Mouse (Mus musculus) cerebellum, adult 8-10 months (tissue): ENCODE results near the gene Igfbpl1.

ENCODE experiments used
- DNase-seq: peaks from one replicate; pipeline ENCODE4 v3.0.0; 2022

Gene Igfbpl1

DNA sequence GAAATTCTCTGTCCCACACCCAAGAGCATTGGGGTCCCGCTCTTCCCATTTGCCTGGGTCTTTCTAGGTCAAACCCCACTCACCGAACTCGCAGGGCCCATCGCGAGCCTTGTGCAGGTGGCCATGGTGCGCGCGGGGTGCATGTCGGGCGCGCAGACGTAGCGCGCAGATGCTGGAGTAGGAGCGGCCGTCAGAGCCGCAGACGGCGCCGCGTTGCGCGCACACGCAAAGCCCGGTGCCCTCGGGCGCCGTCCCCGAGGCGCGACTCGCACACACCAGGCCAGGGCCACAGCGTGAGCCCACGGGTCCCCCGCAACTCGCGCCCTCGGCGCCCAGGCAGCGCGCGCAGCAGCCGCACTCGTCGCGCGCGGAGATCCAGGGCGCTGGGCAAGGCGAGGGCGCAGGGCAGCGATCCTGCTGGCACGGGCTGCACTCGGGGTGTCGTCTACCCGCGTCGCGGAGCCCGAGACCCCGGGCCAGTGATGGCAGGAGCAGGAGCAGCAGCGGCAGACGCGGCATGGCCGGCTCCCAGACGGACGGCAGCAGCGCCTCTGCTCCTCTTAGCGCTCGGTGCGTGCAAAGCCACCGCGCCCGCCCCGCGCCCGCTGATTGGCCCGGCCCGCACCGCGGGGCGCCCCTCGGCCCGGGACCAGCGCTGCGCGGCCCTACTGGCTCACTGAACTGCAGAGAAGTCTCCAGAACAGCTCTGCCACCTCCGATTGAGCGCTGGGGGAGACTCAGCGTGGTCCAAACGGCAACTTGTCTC is at the start of gene Igfbpl1:
Gene Igfbpl1 (minus strand): TSS at position 649 of the 766 bp plus-strand sequence.
- no peak for DNase-seq

DNA sequence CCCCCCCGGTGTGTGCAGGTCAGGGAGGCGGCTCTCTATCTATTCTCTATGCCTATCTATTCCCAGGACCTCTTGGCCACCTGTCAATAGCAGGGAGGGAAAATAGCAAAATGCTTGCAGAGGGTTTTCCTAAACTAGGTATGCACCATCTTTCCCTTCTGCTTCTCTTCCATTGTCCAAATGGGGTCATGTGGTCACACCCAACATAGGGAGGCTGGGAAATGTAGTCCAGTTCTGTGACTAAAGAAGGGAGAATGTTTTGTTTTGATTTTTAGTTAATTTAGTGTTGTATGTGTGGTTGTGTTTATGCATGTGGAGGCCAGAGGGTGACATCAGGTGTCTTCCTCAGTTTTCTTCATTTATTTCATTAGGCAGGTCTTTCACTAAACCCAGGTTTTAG is 45.4 kb upstream of the Igfbpl1 start:
- no peak for DNase-seq

DNA sequence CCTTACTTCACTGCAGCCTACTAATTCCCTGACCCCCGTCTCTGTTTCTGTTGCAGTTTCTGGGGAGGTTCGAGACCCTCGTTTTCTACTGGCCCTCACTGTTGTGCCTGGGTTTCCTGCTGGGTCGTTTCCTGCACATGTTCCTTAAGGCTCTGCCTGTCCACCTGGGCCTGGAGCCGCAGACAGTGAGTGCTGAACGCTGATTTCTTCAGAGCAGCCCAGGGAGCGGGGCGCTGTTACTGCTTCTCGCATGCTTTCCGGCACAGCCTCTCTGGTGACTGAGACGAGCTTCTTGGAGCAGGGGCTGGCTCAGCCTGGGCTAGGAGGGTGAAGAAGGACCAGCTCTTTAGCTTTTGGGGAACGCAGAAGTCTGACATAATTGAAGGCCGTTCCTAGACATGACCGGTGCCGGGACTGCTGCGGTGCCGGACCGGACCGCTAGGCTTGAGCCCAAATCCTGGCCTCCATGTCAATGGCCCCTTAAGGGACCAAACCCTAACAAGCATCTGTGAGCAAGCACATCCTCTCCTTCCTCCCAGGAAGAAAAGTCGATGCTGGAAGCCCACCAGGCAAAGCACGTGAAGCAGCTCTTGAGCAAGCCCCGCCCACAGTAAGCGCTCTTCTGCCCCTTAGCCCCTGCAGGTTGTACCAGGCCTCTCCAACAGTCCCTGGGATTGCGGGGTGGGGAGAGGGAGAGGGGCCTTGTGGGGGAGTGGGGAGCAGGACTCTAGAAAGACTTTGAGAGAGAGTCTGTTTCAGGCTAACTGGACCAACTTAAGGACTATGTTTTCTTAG is 42.5 kb upstream of the Igfbpl1 start:
- DNase-seq: no peak

DNA sequence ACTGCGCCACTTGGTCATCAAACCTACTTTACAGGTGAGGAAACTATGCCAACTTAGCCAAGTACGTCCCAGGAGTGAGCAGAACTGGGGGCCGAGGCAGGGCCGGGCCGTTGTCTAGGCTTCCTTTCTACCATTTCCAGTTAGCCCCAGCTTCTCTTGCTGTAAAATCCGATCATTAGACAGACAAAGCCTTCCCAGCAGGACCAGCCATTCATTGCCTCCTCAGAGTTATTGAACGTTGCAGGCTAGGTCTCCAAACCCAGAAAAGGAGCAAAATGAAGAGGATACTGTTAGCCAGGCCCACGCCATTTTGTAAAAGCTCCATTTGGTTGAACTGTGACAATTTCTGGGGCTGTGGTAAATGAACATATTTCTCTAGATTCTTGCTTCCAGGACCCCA is 40.7 kb upstream of the Igfbpl1 start:
- no peak for DNase-seq

DNA sequence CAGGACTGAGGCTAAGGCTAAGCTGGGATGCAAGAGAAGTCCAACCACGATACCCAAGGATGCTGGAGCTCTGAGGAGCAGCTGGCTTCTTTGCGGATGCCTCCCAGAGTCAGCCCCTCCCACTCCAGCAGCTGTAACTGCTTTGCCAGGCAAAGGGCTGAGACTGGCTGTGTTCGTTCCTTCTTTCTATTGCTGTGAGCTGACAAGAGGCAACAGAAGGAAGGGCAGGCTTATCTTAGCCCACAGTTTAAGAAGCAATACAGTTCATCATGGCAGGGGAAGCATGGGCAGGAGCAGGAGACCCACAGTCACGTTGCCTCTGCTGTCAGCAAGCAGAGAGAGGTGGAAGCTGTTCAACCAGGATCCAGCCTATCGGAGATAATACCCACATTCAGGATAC is 34.4 kb upstream of the Igfbpl1 start:
- no peak for DNase-seq

DNA sequence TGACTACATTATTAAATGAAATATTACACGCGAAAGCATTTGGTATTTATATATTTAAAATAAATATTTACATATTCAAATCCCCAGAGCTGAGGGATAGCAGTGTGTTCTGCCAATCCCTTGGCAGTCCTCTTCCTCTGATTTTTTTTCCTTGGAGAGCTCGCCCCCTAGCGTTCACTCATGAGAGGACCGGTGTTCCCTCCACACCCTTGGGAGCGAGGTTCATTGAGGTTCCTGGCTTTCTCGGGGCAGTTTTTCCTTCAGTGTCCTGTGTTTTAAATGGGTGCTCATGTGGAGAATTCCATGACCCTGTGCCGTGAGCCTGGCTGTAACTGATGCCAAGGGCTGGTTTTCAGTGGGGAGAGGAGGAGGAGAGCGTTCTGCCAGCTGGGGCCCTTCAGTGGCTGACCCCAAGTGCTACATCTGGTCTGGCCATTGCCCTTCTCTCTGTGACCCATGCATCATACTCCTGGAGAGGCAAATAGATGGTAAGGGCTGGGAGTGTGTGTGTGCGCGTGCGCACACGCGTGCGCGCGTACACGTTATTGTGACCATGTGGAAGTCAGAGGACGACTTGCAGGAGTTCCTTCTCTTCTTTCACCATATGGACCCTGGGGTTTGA is 29.2 kb upstream of the Igfbpl1 start:
- DNase-seq: peak; percentile 75

DNA sequence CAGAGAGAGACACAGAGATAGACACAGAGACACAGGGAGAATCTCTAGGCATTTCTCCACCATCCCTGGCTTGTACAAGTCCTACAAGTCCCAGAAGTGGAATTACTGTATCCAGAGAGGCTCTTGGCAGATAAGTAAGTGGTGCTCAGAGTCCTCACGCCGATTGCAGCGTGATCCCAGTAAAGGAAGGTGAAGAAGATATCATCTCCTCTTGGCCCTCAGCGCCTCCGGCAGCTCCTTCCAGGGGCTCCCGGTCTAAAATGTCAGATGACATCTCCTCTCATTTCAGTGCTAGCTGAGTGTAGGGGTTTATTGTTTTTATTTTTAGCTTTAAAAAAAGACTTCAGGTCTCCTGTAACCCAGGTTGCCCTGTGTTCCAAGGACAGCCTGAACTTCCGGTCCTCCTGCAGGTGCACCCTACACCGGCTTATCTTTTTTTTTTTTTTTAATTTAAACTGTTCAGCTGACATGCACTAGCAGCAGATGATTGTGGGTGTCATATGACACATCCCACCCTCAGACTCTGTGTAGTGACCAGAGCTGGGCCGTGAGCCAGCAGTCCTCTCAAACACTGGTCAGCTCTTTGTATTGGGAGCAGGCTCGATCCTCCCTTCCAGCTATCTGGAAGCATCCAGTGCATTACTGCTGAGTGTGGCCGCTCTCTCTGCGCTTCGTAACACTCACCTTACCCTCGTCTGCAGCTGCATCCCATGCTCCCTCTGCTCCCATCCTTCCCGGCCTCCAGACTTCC is 26.9 kb upstream of the Igfbpl1 start:
- DNase-seq: no peak

DNA sequence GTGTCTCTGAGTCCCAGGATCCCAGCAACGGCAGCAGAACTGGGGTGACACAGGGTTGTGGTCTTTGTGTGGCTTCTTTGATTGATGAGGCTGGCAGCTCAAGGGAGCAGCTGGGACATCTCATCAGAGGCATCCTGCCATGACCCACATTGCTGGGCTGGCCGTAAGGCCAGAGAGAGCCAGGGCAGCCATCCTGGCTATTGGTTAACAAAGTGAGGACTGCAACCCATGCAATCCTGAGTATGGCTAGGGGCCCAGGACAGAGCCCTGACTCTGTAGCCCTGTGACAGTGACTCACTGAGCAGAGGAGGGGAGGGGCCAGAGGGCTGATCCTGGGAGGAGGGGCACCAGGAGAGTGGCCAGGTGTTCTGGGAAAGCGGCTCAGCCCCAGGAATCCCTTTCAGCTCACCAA is 24.9 kb upstream of the Igfbpl1 start:
- no peak for DNase-seq

DNA sequence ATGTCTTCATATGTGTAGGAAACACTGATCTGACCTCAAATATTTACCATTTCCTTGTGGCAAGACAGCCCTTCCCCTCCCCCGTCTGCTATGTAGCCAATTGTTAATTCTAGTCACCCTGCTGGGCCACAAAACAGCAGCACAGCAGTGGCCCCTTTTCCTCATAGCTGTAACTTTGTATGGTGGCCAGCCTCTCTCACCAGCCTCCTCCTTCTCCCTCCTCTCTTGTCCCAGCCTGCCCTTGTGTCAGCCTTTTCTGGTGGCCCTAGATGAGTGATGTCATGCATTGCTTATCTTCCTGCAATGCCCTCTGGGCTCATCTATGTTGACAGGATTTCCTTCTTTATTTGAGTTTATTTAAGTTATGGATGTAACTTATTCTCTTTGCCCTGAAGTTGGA is 22.7 kb upstream of the Igfbpl1 start:
- no peak for DNase-seq

DNA sequence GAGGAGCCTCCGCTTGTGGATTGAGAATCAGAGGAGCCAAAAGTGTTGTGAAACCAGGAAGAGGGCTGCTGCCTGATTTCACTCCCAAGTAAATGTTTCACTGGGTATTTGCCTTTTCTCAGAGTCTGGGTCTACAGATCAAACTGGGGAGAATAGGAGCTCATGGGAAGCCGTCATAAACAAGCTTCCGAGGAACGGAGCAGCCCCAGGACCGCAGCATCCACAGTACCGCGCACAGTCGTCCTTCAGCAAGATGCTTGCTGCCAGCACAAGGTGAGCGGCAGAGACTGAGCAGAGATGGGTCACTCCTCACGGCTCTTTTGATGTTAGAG is 22.1 kb upstream of the Igfbpl1 start:
- no peak for DNase-seq

DNA sequence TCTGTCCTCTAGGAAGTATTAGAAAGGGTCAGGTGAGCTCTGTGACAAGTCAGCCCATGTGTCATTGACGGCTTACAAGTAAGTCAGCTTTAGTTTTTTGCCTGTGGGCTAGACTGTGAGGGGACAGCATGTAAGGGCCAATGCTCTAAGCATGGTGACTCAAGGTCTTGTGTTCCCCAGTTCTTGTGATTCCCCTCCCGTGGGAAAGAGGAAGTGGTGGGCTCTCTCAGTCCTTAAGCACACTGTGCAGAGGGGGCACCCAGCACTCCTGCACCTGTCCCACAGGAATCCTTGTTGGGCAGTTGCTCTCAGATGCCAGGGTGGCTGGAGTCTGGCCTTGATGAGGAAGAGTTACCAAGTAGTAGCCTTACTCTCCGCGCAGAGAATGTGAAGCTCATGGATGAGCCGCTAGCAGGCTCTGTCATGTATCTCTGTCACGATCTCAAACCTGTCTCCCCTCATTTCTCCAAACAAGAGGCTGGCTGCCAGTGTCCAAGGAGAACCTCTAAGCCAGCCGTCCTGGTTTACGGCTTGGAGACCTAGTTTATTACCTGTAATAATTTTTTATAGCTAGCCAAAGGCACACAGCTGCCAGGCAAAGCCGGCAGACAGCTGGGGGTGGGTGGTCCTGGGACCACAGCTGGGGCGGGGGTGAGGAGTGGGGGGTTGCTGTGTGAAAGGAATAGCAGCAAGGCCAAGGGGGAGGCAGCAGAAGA is 21.5 kb upstream of the Igfbpl1 start, which contains the start of gene Stra6l:
Gene Stra6l (plus strand): TSS at position 556 of the 716 bp plus-strand sequence.
- DNase-seq: no peak

DNA sequence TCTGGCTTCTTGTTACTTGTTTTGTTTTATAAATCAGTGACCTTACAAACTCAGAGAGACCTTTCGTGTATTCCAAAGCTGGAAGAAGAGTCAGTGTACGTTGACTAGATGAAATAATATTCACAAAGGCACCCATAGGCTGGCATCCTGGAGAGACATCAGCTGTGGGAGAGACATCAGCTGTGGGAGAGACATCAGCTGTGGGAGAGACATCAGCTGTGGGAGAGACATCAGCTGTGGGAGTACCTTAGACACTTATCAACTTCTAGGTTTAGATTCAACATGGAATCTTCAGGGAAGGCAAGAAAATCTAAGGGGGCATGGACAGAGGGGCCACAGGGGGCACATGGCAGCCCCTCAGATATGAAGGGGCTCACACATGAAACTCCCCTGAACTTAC is 19.5 kb upstream of the Igfbpl1 start:
- no peak for DNase-seq

DNA sequence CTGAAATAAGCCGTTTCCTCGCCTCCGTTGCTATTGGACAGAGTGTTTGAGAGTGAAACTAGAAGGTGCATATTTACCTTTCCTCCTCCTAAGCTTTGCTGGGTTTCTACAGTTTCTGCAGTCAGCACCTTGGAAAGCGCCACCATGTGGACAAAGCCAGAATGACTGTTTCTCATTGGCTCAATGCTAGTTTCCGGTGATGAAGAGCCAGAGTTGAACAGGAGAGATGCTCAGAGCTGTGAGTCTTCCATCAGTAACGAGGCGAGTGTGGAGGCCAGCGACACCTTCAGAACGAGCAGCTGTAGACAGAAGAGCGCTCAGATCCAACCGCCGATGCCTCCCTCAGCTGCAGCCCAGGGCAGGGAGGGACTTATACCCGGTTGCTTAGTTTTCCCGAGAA is 17.6 kb upstream of the Igfbpl1 start:
- DNase-seq: no peak

DNA sequence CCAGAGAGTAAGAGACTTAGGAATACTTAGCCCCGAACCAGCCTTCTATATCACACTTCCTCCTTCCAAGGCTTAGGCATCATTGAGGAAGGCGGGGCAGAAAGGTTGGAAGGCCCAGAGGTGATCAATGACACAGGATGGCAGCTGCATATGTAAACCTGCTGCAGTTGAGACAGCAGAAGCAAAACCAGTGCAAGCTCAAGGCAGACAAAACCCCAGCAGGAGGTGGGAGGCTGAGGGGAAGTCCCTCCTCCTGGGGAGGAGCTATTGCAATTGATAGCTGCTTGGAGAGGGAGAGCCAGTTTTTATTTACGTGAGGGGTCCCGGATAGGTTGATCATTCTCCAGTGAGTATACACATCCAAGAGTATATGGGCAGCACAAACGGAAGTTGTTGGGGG is 6.7 kb upstream of the Igfbpl1 start:
- no peak for DNase-seq

DNA sequence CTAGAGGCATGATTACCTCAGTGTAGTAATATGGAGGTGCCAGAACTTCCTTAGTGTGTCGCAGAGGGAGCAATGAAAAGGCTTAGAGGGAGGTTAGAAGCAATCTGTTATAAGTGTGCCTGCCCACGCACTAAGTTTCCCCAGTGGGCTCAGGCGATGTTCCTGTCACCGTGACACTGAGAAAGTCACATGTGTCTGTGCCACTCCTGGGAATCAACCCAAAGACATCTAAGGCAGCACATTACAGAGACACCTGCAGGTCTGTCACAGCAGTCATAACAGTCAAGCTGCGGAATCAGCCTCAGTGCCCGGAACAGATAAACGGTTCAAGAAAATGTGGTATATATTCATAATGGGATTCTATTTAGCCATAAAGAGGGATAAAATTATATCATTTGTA is 5.3 kb upstream of the Igfbpl1 start:
- DNase-seq: no peak

DNA sequence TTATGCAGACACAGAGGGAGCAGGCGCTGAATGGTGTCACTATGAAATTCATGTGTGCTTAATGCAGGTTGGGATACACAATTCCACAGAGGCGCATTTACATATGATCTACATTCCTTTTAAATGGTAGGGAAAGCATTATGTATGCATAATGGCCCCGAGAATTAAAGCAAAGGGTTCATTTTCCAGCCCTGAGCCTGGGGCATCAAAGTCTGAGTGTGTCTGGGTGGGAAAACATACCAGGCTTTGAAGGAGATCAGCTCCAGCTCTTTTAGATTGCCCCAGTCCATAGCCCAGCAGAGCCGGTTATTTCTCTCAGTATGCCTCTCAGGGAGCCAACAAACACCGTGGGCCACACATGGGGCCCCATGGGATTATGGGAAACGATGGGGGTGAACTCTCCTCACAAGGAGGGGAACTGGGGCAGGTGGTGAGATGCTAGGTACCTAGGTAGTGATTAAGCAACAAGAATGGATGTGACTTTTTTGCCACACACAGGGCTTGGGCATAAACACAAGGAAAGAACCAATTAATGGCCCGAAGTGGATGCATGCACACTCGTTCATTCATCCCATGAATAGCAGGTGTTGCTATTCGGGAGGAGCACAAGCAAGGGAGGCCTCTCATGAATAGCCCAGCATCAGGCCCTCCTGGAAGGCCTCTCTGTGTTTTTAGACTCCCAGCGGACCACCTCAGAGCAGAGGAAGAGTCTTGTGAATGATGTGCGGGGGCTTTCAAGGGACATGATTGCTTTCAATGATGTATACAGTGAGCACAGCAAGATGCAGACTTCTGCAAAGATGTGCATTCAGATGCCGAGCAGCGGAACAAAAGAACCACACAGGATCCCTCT is 3.4 kb upstream of the Igfbpl1 start:
- no peak for DNase-seq

DNA sequence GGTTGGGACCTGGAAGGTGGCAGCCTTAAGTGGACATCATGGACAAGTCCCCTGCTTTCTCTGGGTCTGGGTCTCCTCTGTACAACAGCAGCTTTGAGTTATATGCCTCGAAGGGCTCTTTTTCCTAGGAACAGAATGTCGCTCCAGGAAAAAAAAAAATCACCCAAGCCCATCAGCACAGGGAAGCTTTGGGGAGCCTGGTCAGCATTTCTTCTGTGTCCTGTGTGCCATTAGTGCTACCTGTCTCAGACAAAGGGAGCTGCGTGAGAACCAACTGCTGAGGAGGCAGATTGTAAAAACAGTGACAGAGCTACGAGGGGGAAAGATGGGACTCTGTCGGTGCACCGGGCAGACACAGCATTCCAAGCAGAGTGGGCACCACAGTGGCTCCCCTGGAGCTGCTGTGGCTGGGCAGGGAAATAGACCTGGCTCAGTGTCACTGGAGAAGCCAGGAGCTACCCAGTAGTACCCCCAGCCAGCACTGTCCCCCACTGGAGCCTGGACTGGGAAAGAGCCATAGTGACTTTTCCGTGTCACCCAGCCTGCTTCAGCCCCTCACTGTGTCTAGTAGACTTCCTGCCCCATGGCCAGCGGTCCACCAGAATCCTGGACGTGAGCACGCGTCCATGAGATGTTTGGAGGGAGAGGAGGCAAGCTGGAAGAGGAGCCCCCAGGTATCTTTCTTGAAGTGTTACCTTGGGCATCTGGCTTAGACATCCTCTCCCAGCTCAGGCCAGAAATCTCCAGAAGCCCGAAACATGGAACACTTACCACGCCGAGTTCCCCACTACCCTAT is 1.8 kb downstream of the Igfbpl1 start:
- DNase-seq: no peak

DNA sequence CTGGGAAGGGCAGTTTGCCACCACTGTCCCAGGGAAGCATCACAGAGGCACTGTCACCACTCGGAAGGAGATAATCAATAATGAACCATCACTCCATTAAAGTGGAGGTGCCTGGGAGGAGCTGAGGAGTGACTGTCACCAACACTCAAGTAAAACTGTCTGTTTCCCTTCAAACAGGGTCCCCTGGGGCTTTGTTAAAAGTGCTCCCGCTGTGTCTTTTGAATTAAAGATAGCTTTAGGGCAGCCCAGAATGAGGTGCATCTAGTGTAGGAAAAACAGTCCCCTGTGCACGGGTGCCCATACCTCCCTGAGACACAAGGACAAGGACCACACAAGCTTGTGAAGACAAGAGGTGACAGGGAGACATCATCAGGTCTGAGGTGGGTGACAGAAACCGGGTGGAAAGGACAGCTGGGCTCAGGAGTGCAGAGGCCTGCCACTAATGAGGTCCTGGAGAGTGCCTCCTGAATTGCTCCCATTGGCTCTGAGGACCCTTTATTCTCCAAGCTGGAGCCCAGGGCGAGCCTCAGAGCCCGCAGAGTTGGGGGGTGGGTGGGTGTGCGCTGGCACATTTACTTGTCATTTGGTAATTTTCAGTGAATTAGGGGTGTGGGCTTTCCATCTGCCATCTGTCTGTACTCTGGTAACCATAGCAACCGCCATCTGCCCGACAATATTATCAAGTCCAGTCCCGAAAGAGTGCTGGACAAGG is 2.5 kb downstream of the Igfbpl1 start:
- no peak for DNase-seq

DNA sequence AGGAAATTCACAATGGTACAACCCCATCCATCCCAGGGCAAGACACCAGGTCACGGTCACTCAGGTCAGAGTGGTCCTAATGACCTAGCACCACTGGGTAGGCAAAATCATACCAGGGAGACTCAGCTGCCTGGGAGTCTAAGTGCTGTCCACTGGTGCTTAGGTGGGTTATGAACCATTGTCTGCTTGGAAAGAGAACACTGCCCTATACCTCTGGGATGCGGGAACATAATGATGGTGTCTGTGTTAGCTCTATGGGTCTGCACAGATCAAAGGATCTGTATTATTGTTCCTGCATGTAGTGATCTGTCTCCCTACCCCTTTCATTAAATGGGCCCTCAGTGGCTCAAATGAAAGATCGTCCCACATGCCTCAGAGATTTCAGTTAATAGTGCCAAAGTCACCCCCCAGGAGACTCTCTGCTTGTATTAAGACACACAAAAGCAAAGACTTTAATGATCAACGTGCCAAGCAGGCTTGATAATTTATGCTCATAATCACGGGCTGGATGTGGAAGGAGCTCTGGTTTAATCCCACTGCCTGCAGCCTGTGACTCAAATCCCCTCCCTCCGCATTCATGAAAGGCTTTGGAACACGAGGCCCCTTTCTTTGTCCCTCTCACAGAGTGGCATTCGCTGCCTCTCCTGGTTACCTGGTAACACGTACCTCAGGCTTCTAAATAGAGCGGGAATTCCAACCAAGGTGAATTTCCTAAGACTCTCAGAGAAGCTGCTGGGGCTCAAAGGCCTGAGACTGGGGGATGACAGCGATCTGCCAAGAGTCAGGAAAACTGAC is 3.7 kb downstream of the Igfbpl1 start:
- no peak for DNase-seq
